8 mouse cellular contexts compared by ENCODE assay signal in genomic region chrX:7898880-7899874, GRCm38 (mm10). TPM values are rescaled to one million over a fixed set of nuclear protein-coding genes. Genes with fewer than 3 reads are reported as not detected.
DNase-seq lines count a peak whose midpoint lies in the region; ATAC-seq and TF ChIP-seq lines count a peak whose summit lies in the region.

Gene Pqbp1, minus strand, starts transcription at chrX:7899269.
Gene Timm17b, plus strand, starts transcription at chrX:7899357.

- peak; percentile 27; the same call in 1 of the 2 replicates for TF ChIP-seq EP300 in liver, embryonic 14.5 days (IDR thresholded peaks at IDR 0.05; ENCODE audit: low read depth)
- no peak for TF ChIP-seq EP300 in stomach, postnatal 0 days (optimal IDR thresholded peaks at IDR 0.05)

- H3K9me3 ChIP-seq in forebrain, embryonic 10.5 days, result no peaks in the 10 kb centered on the region
- no peaks in the 10 kb centered on the region for H3K9me3 ChIP-seq in heart, embryonic 15.5 days (replicated peaks)
- H3K9me3 ChIP-seq in liver, embryonic 14.5 days (ENCODE audit: control insufficient read depth, low read length), result no peaks in the 10 kb centered on the region
- no peaks in the 10 kb centered on the region for H3K9me3 ChIP-seq in neural tube, embryonic 11.5 days (ENCODE audit: control insufficient read depth, low read length)
- no peaks in the 10 kb centered on the region for H3K9me3 ChIP-seq in stomach, postnatal 0 days (ENCODE audit: control insufficient read depth, low read length)

- H3K9ac ChIP-seq in heart, embryonic 15.5 days, result peak within 1 kb of the TSS; percentile 63
- H3K9ac ChIP-seq in liver, embryonic 14.5 days (replicated peaks), result peak within 1 kb of the TSS; percentile 72
- peak within 1 kb of the TSS; percentile 58 for H3K9ac ChIP-seq in neural tube, embryonic 11.5 days (ENCODE audit: low read length)
- peak within 1 kb of the TSS; percentile 61 for H3K9ac ChIP-seq in stomach, postnatal 0 days (ENCODE audit: low read length)

- peak within 1 kb of the TSS; percentile 63 for H3K4me3 ChIP-seq in forebrain, embryonic 10.5 days
- H3K4me3 ChIP-seq in heart, embryonic 15.5 days, result peak within 1 kb of the TSS; percentile 69
- H3K4me3 ChIP-seq in liver, embryonic 14.5 days (ENCODE audit: insufficient read depth in 1 of 2, low read depth in 2 of 2, low read length in 2 of 2), result peak within 1 kb of the TSS; percentile 56 to 78
- peak within 1 kb of the TSS; percentile 54 for H3K4me3 ChIP-seq in neural tube, embryonic 11.5 days (ENCODE audit: low read depth, low read length)
- H3K4me3 ChIP-seq in stomach, postnatal 0 days (ENCODE audit: low read depth, low read length), result peak within 1 kb of the TSS; percentile 57

- H3K27ac ChIP-seq in forebrain, embryonic 10.5 days, result peak within 1 kb of the TSS; percentile 88
- H3K27ac ChIP-seq in heart, embryonic 15.5 days, result peak within 1 kb of the TSS; percentile 86
- H3K27ac ChIP-seq in liver, embryonic 14.5 days, result peak within 1 kb of the TSS; percentile 62
- 0 out of 2 replicates have a peak within 1 kb of the TSS, but pooled peaks have one; percentile 56 for H3K27ac ChIP-seq in neural tube, embryonic 11.5 days (ENCODE audit: low read depth, low read length)
- H3K27ac ChIP-seq in stomach, postnatal 0 days (replicated peaks), result peak within 1 kb of the TSS; percentile 76

- DNase-seq in CD8-positive naive resting alpha-beta T cell, adult 2 months (ENCODE audit: low read depth in 2 of 2, low spot score in 2 of 2), result peak; percentile 69 to 74
- peak; percentile 78 for DNase-seq in c-Kit-positive CD71-negative TER-119-negative erythroid progenitor cells, embryonic 14.5 days (ENCODE audit: low read depth)
- DNase-seq in forebrain, embryonic 10.5 days (ENCODE audit: extremely low spot score, low spot score), result peak; percentile 81
- peak; percentile 92 to 96 for DNase-seq in kidney, postnatal 25 days
- DNase-seq in liver, embryonic 14.5 days (ENCODE audit: low read depth in 3 of 3, low spot score in 3 of 3), result peak; percentile 87 to 89 (median 88)
- DNase-seq in neural tube, embryonic 11.5 days (ENCODE audit: low spot score), result peak; percentile 89
- peak; percentile 87 for DNase-seq in stomach, postnatal 0 days (ENCODE audit: low spot score)

- H3K36me3 ChIP-seq in forebrain, embryonic 10.5 days (replicated peaks), result peaks cover 29% of the 10 kb centered on the region
- no peaks in the 10 kb centered on the region; the same call in 1 of the 2 replicates for H3K36me3 ChIP-seq in heart, embryonic 15.5 days
- H3K36me3 ChIP-seq in liver, embryonic 14.5 days (replicated peaks; ENCODE audit: control insufficient read depth, insufficient read depth, low read depth), result 0 out of 2 replicates have a peak, but pooled peaks cover 3% of the 10 kb centered on the region
- no peaks in the 10 kb centered on the region; the same call in 1 of the 2 replicates for H3K36me3 ChIP-seq in neural tube, embryonic 11.5 days (ENCODE audit: control insufficient read depth, insufficient read depth, low read length)
- no peaks in the 10 kb centered on the region for H3K36me3 ChIP-seq in stomach, postnatal 0 days (ENCODE audit: control insufficient read depth, insufficient read depth, low read length)

- no peak for TF ChIP-seq CTCF in liver, embryonic 14.5 days (IDR thresholded peaks at IDR 0.05; ENCODE audit: low read depth)
- TF ChIP-seq CTCF in stomach, postnatal 0 days (IDR thresholded peaks at IDR 0.05; ENCODE audit: low read depth), result no peak

- no peaks in the 10 kb centered on the region for H3K27me3 ChIP-seq in forebrain, embryonic 10.5 days (ENCODE audit: poor library complexity, severe bottlenecking)
- H3K27me3 ChIP-seq in heart, embryonic 15.5 days, result no peaks in the 10 kb centered on the region
- H3K27me3 ChIP-seq in liver, embryonic 14.5 days (ENCODE audit: control insufficient read depth, insufficient read depth, low read length), result no peaks in the 10 kb centered on the region
- no peaks in the 10 kb centered on the region for H3K27me3 ChIP-seq in neural tube, embryonic 11.5 days (ENCODE audit: control insufficient read depth, insufficient read depth, low read length)
- H3K27me3 ChIP-seq in stomach, postnatal 0 days (ENCODE audit: control insufficient read depth, insufficient read depth, low read length), result no peaks in the 10 kb centered on the region

- H3K4me2 ChIP-seq in heart, embryonic 15.5 days, result peak within 1 kb of the TSS; percentile 61
- peak within 1 kb of the TSS; percentile 72 for H3K4me2 ChIP-seq in liver, embryonic 14.5 days (ENCODE audit: low read depth)
- peak within 1 kb of the TSS; percentile 49 for H3K4me2 ChIP-seq in neural tube, embryonic 11.5 days (ENCODE audit: low read depth)
- peak within 1 kb of the TSS; percentile 52 for H3K4me2 ChIP-seq in stomach, postnatal 0 days (replicated peaks; ENCODE audit: low read depth)

- ATAC-seq in heart, embryonic 15.5 days (replicated peaks; ENCODE audit: insufficient number of reproducible peaks, insufficient read depth, low FRiP score, low read depth), result peak; percentile 98
- ATAC-seq in liver, embryonic 14.5 days (ENCODE audit: insufficient read depth), result peak; percentile 98
- ATAC-seq in neural tube, embryonic 11.5 days (ENCODE audit: insufficient read depth, low FRiP score, low TSS enrichment), result peak; percentile 99
- peak; percentile 98 for ATAC-seq in stomach, postnatal 0 days (ENCODE audit: low FRiP score, low TSS enrichment)

- peaks cover 11% of the 10 kb centered on the region for H3K4me1 ChIP-seq in forebrain, embryonic 10.5 days
- H3K4me1 ChIP-seq in heart, embryonic 15.5 days (replicated peaks), result peaks cover 4% of the 10 kb centered on the region; the same call in 1 of the 2 replicates
- peaks cover 0 to 5% of the 10 kb centered on the region in 2 experiments; a peak in 1 of 4 replicates for H3K4me1 ChIP-seq in liver, embryonic 14.5 days (replicated peaks; ENCODE audit: control insufficient read depth in 2 of 2, insufficient read depth in 2 of 2, low read length in 1 of 2)
- H3K4me1 ChIP-seq in neural tube, embryonic 11.5 days (ENCODE audit: control insufficient read depth, insufficient read depth, low read length), result no peaks in the 10 kb centered on the region
- H3K4me1 ChIP-seq in stomach, postnatal 0 days (replicated peaks; ENCODE audit: control insufficient read depth, insufficient read depth), result no peaks in the 10 kb centered on the region

- 14% methylated on average over 62 of the region's 62 CpGs for WGBS in forebrain, embryonic 10.5 days
- WGBS in heart, embryonic 15.5 days, result 14% methylated on average over 62 of the region's 62 CpGs
- 12% methylated on average over 62 of the region's 62 CpGs for WGBS in liver, embryonic 14.5 days (ENCODE audit: insufficient replicate concordance)
- WGBS in neural tube, embryonic 11.5 days, result 14% methylated on average over 62 of the region's 62 CpGs
- 16% methylated on average over 62 of the region's 62 CpGs for WGBS in stomach, postnatal 0 days

RNA-seq across cellular contexts. Expression of gene Pqbp1, which starts in this region (rescaled TPM):
- 128 and 129 TPM in 2 replicates for polyA plus RNA-seq in forebrain, embryonic 10.5 days (2016; fragmentation: Nextera tagmentation; extraction: Ambion mirVana)
- 72.8 and 77.9 TPM in 2 replicates for polyA plus RNA-seq in heart, embryonic 15.5 days (2015; fragmentation: Nextera tagmentation; extraction: Ambion mirVana)
- polyA plus RNA-seq in liver, embryonic 14.5 days (2012; rRNA removed), result 27.3 and 41.4 TPM in 2 replicates
- 28.4 and 28.5 TPM in 2 replicates for polyA plus RNA-seq in liver, embryonic 14.5 days (2014; fragmentation: Nextera tagmentation; extraction: Ambion mirVana)
- polyA plus RNA-seq in neural tube, embryonic 11.5 days (2014; fragmentation: Nextera tagmentation; extraction: Ambion mirVana), result 137 and 143 TPM in 2 replicates
- polyA plus RNA-seq in stomach, postnatal 0 days (2015; fragmentation: Nextera tagmentation; extraction: Ambion mirVana), result 60.6 and 62.2 TPM in 2 replicates

RNA-seq across cellular contexts. Expression of gene Timm17b, which starts in this region (rescaled TPM):
- polyA plus RNA-seq in forebrain, embryonic 10.5 days (2016; fragmentation: Nextera tagmentation; extraction: Ambion mirVana), result 182 and 186 TPM in 2 replicates
- polyA plus RNA-seq in heart, embryonic 15.5 days (2015; fragmentation: Nextera tagmentation; extraction: Ambion mirVana), result 102 and 124 TPM in 2 replicates
- 18.2 and 18.6 TPM in 2 replicates for polyA plus RNA-seq in liver, embryonic 14.5 days (2012; rRNA removed)
- 105 and 109 TPM in 2 replicates for polyA plus RNA-seq in liver, embryonic 14.5 days (2014; fragmentation: Nextera tagmentation; extraction: Ambion mirVana)
- polyA plus RNA-seq in neural tube, embryonic 11.5 days (2014; fragmentation: Nextera tagmentation; extraction: Ambion mirVana), result 171 and 184 TPM in 2 replicates
- 85.6 and 90.5 TPM in 2 replicates for polyA plus RNA-seq in stomach, postnatal 0 days (2015; fragmentation: Nextera tagmentation; extraction: Ambion mirVana)

Comparison
In these comparisons a context has a peak if more than half of its experiments do, and no peak if none do; other contexts are left out.
1. Peak in every context shown above with its lines: DNase-seq, ATAC-seq, H3K4me3 ChIP-seq and H3K27ac ChIP-seq.